Mouse (Mus musculus): Measurements from ENCODE around the gene Gjb6. TPM values are rescaled to one million over a fixed set of nuclear protein-coding genes. Genes with fewer than 3 reads are reported as not detected.

Gjb6 gene
- total RNA-seq (2023), result not detected

GRCm38 (mm10) chr14:57133161-57133661 is at the start of gene Gjb6:
TSS of gene Gjb6 (minus strand) at chr14:57133611.

DNA sequence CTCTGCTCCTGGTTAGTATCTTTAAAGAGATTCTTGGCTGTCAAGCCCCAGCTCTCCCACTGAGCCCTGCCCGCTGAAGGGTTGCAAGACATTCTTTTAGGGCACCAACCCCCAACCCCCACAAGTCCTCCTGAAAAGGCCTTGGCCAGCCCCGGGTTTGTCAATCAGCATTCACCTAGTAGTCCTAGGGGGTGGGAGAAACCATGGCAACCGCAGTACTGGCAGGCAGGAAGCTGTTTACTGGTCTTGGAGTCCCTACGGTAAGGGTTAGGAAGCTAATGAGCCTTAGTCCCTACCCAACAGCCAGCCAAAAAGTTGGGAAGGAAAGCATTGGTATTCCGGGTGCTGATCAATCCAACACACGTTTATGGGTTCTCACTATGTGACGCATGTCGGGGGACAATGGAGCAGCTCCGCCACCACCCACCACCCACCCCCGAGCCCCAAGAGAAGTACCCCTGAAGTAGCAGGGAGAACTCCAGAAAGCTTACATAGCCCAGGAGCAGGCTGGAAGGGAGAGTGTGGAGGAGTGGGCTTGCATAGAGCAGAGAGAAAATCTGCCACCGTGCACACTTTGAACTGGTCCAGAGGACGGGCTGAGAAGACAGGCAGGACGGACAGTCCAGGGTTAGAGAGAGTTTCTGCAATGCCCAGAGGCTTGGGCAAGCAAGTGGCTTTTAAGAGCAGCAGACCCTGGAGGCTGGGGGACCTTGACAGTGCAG is 17.4 kb downstream of the Gjb6 start, which contains the start of gene Gm4491:
TSS of gene Gm4491 (minus strand) at position 61 of the 722 bp plus-strand sequence.

DNA sequence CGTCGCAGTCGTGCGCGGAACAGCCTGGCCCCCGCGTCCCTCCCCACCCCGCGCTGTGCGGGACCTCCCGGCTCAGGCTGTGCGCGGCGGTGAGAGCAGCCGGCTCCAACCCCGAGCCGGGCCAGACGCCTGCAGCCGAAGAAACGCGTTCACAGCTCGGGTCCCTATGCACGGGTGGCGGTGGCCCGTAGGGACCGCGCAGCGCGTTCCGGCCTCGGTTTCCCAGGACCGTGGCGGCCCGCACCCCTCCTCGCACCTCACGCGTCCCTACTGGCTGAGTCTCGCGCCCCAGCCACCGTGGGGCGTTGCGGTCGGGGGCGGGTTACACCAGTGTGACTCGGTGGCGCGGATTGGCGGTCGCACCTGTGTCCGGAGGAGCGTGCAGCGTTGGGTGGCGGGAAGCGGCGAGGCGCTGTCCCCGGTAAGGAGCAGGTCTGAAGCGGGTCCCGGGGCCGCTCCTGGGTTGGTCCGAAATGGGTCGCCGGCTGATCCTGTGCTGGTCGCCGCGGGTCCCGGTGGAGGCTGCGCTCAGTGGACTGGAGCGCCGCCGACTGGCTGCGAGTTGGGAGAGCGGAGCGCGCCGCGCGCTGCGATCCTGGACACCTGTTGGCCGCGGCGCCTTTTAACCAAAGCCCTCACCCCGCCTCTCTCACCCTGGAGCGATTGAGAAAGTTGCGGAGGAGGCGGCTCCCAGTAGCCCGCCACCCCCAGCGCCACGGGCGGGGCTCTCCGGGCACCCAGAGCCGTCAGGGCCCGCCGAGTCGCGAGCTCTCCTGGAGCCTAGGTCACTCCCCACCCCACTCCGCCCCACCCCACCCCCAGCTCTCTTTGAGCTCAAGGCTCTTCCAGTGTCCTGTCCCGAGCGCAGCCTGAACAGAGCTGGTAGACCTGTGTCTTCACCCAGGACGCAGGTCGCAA is 29.0 kb downstream of the Gjb6 start, which contains the start of gene Gjb2:
TSS of gene Gjb2 (minus strand) at position 597 of the 918 bp plus-strand sequence.

Other genes starting within 250 kb of the Gjb6 start
- 115 TPM for gene Zmym2, start 247.0 kb downstream of the Gjb6 start, total RNA-seq (2023)
- gene Gja3, start 75.5 kb downstream of the Gjb6 start, total RNA-seq (2023), result not detected
- gene Gjb2, start 28.9 kb downstream of the Gjb6 start, total RNA-seq (2023), result not detected
- not detected for gene Gm4491, start 17.7 kb downstream of the Gjb6 start, total RNA-seq (2023)

Measured in CD8-positive naive resting alpha-beta T cell, adult 57 days (primary cell).